Mouse (Mus musculus): ENCODE results near the gene Pa2g4. TPM values are rescaled to one million over a fixed set of nuclear protein-coding genes. Genes with fewer than 3 reads are reported as not detected.
A peak's percentile ranks its signal among the peaks of the same experiment; 100 is the strongest.
"Not testable (repeated sequence)": the region's sequence is repeated elsewhere in the genome, so short reads cannot be mapped to it uniquely, and the experiment has no call there.

The Pa2g4 gene
- polyA plus RNA-seq, 1 experiment from 2014 or later, result 194 TPM

DNA sequence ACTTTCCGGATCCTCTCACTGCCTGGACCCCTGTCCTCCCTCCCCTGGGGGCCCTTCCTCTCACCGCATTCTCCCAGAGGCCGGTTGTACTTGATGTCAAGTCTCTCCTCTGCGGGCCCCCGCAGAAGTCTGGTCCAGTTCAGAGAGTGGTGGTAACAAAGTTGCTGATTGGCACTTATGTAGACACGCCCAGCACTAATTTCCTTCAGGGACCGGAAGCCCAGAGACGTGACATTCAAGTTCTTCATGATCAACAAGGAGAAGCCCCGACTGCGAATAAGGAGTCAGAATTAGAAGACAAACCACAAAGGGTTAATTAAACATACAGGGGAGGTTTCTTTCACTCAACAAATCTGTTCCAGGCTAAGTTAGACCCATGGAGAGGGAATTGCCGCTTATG lies 12.5 kb upstream of the Pa2g4 start:
- Histone ChIP-seq H3K4me2 (no peak overlapping the region), H3K4me3 (no peak overlapping the region), H3K27me3 (no peaks in the 10 kb centered on the region), H3K9ac (no peak overlapping the region), H3K27ac (no peak overlapping the region), H3K4me1 (no peaks in the 10 kb centered on the region), H3K9me3 (no peaks in the 10 kb centered on the region), H3K36me3 (peaks cover 7% of the 10 kb centered on the region)
- ATAC-seq (ENCODE audit: insufficient number of reproducible peaks, low FRiP score, low TSS enrichment, low read depth), result no peak
- WGBS, result 67% methylated on average over 11 of the region's 11 CpGs

DNA sequence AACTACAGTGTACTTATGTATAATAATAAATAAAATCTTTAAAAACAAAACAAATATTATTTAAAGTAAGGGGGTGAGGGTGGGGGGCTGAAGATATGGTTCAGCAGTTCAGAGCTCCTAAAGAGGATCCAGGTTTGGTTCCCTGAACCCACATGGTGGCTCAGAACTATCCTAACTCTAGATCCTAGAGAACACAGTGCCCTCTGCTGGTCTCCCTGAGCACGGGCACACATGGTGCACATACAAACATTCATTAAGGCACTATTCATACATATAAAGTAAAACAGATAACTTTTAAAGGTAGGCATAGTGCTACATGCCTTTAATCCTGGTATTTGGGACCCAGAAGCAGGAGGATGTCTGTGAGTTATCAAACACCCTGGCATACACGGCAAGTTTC lies 9.3 kb upstream of the Pa2g4 start:
- Histone ChIP-seq H3K9ac (no peak overlapping the region), H3K4me1 (no peaks in the 10 kb centered on the region), H3K27ac (no peak overlapping the region), H3K36me3 (peaks cover 14% of the 10 kb centered on the region), H3K4me2 (no peak overlapping the region), H3K4me3 (no peak overlapping the region), H3K27me3 (no peaks in the 10 kb centered on the region), H3K9me3 (no peaks in the 10 kb centered on the region)
- 93% methylated on average over 2 of the region's 2 CpGs for WGBS
- no peak for ATAC-seq (ENCODE audit: insufficient number of reproducible peaks, low FRiP score, low TSS enrichment, low read depth)

DNA sequence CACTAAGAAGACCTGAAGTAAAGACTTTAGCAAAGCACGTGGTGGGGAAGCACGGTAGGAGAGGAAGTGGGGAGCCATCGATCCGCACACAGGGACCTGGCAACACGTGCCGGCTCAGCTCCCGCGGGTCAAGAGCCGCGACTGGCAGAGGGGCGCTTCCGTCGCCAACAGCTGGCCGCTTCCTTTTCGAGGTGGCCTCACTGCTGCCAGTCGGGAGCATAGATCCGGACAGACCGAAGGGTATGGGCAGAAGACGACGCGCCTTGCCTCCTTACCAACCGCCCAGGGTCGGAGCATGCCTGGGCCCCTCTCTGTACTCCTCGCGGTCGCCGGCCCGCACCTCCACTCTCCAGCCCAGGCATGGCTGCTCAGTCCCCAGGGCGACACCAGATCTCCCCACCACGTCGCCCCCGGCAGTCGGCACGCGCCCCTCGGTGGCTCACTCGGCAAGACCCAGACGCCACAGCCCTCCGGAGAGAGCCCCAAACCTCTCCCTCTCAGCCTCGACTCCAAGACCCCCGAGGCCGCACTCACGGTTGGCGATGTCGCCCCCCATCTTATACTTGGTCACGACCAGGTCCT lies 490 bp downstream of the Pa2g4 start:
- Histone ChIP-seq H3K27me3 (no peaks in the 10 kb centered on the region), H3K4me2 (peak overlapping the region; percentile 72), H3K4me1 (peaks cover 11% of the 10 kb centered on the region), H3K36me3 (peaks cover 31% of the 10 kb centered on the region), H3K9ac (peak overlapping the region; percentile 93), H3K9me3 (no peaks in the 10 kb centered on the region), H3K4me3 (peak overlapping the region; percentile 83), H3K27ac (peak overlapping the region; percentile 87)
- ATAC-seq (ENCODE audit: insufficient number of reproducible peaks, low FRiP score, low TSS enrichment, low read depth), result peak; percentile 7; the same call in 1 of the 2 replicates
- WGBS, result under 1% methylated on average over 46 of the region's 46 CpGs

DNA sequence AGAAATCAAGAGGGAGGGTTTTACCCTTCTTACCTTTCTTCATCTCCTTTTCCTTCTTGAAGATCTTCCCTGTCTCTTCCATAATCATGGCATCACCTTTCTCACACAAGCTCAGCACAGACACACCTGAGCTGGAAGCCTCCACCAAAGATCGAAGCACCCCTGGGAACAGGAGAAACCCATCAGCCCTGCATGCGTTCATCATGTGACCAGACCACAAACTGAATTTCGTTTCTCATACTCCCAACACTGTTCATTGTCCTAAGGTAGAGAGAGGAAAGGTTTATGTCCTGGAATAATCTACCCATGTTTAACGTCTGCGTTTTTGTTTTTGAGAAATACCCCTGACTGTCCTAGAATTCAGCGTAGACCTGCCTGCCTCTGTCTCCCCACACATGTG lies 2.2 kb downstream of the Pa2g4 start:
- Histone ChIP-seq H3K36me3 (peaks cover 48% of the 10 kb centered on the region), H3K27ac (no peak overlapping the region), H3K9ac (no peak overlapping the region), H3K4me2 (peak overlapping the region; percentile 72), H3K27me3 (no peaks in the 10 kb centered on the region), H3K4me1 (peaks cover 11% of the 10 kb centered on the region), H3K9me3 (no peaks in the 10 kb centered on the region), H3K4me3 (peak overlapping the region; percentile 83; the same call in 1 of the 2 replicates)
- 86% methylated on average over 6 of the region's 6 CpGs for WGBS
- ATAC-seq (ENCODE audit: insufficient number of reproducible peaks, low FRiP score, low TSS enrichment, low read depth), result no peak

DNA sequence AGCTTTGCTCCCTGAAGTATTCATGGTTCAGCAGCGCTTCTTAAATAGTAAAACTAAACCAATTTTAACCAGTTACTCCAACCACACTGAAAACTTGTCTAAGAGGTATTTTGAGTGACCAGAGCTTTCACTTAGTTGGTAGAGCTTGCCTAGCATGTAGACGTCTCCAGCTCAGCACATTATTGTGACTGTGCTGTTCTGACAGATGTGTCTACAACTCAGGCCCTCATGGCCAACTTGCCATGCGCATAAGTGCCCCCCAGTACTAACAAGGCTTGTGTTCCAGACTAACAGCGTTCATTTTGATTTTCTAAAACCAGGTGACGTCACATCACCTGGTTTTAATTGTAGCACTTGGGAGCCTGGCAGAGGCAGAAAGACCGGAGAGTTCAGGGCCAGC lies 8.8 kb downstream of the Pa2g4 start:
- H3K4me1 ChIP-seq, result no peaks in the 10 kb centered on the region
- no peak overlapping the region for H3K4me2 ChIP-seq
- no peak overlapping the region for H3K9ac ChIP-seq
- peaks cover 51% of the 10 kb centered on the region for H3K36me3 ChIP-seq
- H3K27ac ChIP-seq, result no peak overlapping the region
- no peak for ATAC-seq (ENCODE audit: insufficient number of reproducible peaks, low FRiP score, low TSS enrichment, low read depth)
- H3K9me3 ChIP-seq, result no peaks in the 10 kb centered on the region
- no peak overlapping the region for H3K4me3 ChIP-seq
- no peaks in the 10 kb centered on the region for H3K27me3 ChIP-seq
- 53% methylated on average over 6 of the region's 6 CpGs for WGBS

DNA sequence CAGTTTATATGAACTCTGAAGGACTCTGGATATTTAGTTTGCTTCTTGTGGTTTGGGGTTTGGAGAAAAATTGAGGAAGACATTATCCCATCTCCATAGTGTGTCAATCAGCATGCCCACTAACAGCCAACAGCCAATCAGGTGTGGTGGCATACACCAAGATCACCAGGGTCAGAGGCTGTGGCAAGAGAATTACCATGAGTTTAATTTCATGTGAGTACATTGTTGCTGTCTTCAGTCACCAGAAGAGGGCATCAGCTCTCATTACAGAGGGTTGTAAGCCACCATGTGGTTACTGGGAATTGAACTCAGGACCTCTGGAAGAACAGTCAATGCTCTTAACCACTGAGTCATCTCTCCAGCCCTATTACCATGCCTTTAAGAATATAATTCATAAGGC lies 9.5 kb downstream of the Pa2g4 start:
- H3K27ac ChIP-seq, result no peak overlapping the region
- no peak overlapping the region for H3K9ac ChIP-seq
- peaks cover 44% of the 10 kb centered on the region for H3K36me3 ChIP-seq
- no peaks in the 10 kb centered on the region for H3K27me3 ChIP-seq
- no peak overlapping the region for H3K4me3 ChIP-seq
- ATAC-seq (ENCODE audit: insufficient number of reproducible peaks, low FRiP score, low TSS enrichment, low read depth), result no peak
- no peaks in the 10 kb centered on the region for H3K9me3 ChIP-seq
- H3K4me1 ChIP-seq, result no peaks in the 10 kb centered on the region
- no peak overlapping the region for H3K4me2 ChIP-seq

DNA sequence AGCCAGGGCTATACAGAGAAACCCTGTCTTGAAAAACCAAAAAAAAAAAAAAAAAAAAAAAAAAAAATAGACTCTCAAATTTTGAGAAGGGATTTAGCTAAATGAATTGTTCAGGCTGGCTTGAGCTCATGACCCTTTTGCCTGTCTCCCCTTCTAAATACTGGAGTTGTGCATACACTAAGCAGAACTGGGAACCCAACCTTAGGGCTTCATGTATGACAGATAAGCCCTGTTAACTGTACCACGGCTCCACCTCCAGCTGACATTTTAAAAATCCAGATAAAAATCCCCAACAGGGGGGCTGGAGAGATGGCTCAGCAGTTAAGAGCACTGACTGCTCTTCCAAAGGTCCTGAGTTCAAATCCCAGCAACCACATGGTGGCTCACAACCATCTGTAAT lies 10.2 kb downstream of the Pa2g4 start:
- not testable (repeated sequence) for H3K4me1 ChIP-seq; H3K27me3 ChIP-seq; H3K27ac ChIP-seq; H3K4me3 ChIP-seq; H3K9ac ChIP-seq; H3K9me3 ChIP-seq; H3K4me2 ChIP-seq; ATAC-seq (ENCODE audit: insufficient number of reproducible peaks, low FRiP score, low TSS enrichment, low read depth)
- H3K36me3 ChIP-seq, result peaks cover 37% of the 10 kb centered on the region
- 97% methylated on average over 1 of the region's 1 CpGs for WGBS

DNA sequence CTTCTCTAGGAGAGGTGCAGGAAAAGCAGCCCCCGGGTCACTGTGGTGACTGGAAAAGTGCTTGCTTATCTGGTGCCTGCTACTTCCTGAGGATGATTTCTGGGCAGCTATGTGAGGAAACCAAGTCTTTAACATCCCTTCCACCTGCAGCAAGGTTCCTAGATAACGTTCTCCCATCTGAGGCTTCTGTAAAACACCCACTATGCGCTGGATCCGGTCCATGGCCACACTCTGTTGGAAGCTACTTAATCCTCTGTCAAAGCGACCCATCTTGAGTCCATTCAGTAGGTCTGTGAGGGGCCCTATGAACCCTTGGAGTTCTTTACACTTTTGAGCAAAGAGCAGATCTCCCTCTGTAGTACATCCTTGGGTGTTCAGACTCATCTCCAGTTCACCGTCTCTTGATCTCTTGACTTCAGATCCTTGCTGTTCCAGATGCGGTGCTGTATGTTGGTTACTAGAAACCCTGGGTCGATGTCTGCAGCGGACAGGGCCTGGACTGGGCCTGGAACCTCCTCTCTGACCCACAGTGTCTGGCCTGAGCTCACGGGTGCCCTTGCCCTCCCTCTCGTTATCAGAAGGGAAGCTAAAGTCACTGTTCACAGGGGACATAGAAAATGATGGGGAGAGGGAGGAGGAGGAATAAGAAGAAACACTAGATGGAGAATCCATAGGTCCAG lies 15.5 kb downstream of the Pa2g4 start:
- not testable (repeated sequence) for H3K9ac ChIP-seq; H3K4me3 ChIP-seq; H3K27ac ChIP-seq; H3K4me2 ChIP-seq; ATAC-seq (ENCODE audit: insufficient number of reproducible peaks, low FRiP score, low TSS enrichment, low read depth); H3K36me3 ChIP-seq; H3K9me3 ChIP-seq; H3K27me3 ChIP-seq
- H3K4me1 ChIP-seq, result peaks cover 16% of the 10 kb centered on the region
- WGBS, result 92% methylated on average over 11 of the region's 11 CpGs

DNA sequence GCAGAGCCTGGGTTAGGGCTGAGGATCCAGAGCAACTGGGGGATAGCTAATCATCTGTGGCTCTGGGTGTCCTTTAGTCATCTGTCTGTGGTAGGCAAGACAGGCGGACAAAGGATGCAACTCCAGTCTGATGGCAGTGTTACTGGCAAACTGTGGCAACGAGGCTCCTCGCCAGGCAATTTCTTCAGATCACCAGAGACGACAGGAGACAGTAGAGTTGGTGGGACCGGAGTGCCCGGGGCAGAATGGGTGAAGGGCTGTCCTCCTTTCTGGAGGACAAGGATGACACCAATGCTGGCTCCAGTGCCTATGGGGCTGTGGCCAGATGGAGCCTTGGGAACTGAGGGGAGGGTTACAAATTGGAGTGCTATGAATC lies 16.1 kb downstream of the Pa2g4 start:
- H3K9ac ChIP-seq; H3K36me3 ChIP-seq; H3K9me3 ChIP-seq; H3K4me2 ChIP-seq; H3K27me3 ChIP-seq; ATAC-seq (ENCODE audit: insufficient number of reproducible peaks, low FRiP score, low TSS enrichment, low read depth): not testable (repeated sequence)
- H3K4me1 ChIP-seq, result peaks cover 16% of the 10 kb centered on the region
- 67% methylated on average over 6 of the region's 6 CpGs for WGBS
- peak overlapping the region; percentile 74 for H3K27ac ChIP-seq
- peak overlapping the region; percentile 76; the same call in 1 of the 2 replicates for H3K4me3 ChIP-seq

DNA sequence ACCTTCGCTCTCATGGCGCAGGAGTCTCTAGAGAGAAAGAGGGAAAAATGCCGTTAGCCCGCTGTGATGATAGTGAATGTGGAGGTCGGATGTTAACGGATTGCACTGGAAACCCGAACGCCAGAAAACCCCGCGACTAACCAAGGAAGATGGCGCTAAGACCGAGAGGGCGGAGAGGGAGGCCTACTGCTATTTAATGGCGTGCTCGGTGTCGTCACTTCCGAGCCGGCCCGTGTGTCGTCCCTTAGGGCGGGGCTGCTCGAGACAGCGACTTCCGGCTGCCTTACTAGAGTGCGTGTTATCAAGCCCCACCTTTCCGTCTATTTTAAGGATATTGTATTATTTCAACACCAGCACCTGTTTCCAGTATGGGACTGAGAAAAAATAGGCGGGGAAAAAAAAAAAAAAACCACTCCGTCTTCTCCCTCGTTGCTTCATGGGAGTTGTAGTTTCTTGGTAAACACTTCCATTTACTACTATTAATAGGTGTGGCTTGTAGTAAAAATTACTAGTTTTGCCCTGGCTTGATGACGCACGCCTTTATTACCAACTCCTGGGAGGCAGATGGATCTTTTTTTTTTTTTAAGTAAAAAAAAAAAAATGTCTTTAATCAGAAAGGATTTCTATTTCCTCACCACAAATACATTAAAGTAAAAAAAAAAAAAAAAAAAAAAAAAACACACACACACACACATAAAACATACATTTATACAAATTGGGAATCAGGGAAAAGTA lies 16.7 kb downstream of the Pa2g4 start, which contains the start of gene Rpl41:
Rpl41 (minus strand) TSS at position 359 of the 735 bp plus-strand sequence.
- Histone ChIP-seq H3K4me3 (peak within 1 kb of the TSS; percentile 76), H3K27me3 (no peaks in the 10 kb centered on the region), H3K4me2 (peak within 1 kb of the TSS; percentile 77), H3K9me3 (no peaks in the 10 kb centered on the region), H3K9ac (peak within 1 kb of the TSS; percentile 77), H3K36me3 (peaks cover 15% of the 10 kb centered on the region), H3K27ac (peak within 1 kb of the TSS; percentile 97), H3K4me1 (peaks cover 16% of the 10 kb centered on the region)
- peak; percentile 92 for ATAC-seq (ENCODE audit: insufficient number of reproducible peaks, low FRiP score, low TSS enrichment, low read depth)
- WGBS, result under 1% methylated on average over 31 of the region's 31 CpGs

- peak overlapping the region; percentile 77 for H3K9ac ChIP-seq
- 0% methylated on average over 30 of the region's 30 CpGs for WGBS
- H3K4me1 ChIP-seq, result peaks cover 18% of the 10 kb centered on the region
- ATAC-seq (ENCODE audit: insufficient number of reproducible peaks, low FRiP score, low TSS enrichment, low read depth); H3K9me3 ChIP-seq; H3K27me3 ChIP-seq: not testable (repeated sequence)
- H3K27ac ChIP-seq, result peak overlapping the region; percentile 97
- peak overlapping the region; percentile 76 for H3K4me3 ChIP-seq
- H3K4me2 ChIP-seq, result peak overlapping the region; percentile 77
- peaks cover 24% of the 10 kb centered on the region for H3K36me3 ChIP-seq
Observed at GRCm38 (mm10) chr10:128548051-128548791, 17.6 kb downstream of the Pa2g4 start.

Data from limb, embryonic 15.5 days (tissue).